Mouse (Mus musculus): ENCODE measurements around the gene Ppip5k2. TPM values are rescaled to one million over a fixed set of nuclear protein-coding genes. Genes with fewer than 3 reads are reported as not detected.

Gene Ppip5k2
- polyA plus RNA-seq (2017; shearing (Covaris generic)): 10 to 100 TPM; 45.2 to 46.6 TPM

DNA sequence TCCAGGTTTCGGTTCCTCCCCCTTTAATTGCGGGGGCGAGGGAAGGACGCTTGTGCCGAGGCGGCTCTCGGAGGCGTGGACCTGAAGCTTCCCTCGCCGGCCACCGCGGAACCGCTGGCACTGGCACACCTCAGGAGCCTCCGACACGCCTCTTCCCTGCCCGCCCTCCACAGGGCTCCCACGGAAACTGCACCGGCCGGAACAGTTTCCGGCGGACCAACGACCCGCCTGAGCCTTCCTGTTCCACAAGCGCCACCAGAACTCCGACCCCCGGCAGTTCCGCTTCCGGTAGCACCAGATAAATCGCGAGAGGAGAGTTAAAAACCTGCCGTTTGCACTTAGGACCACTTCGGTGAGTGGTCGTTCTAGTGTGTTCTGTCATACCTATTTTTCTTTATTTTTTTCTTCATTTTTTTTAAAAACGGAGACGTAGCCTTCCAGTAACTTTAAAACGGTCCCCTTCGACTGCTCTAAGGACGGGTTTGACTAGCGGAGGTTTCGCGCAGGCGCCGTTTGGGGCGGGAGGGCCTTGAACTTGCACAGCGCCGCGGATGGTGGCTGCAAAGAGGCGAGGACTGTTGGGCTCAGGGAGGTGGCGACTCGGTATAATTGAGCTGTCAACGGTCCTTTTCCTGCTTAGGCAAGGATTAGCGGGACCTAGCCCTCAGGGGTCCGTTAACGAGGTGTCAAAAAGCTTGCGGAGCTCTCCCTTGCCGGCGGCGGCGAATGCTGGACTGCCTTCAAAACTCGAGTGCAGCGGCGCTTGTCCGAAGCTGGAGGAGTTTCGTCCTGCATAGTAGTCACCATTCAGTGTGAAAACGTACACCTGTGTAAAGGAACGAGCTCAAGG lies at the start of gene Ppip5k2, which contains the start of gene Gin1:
Ppip5k2 (minus strand) TSS at position 508 of the 850 bp plus-strand sequence.
Gin1 (plus strand) TSS at position 269 of the 850 bp plus-strand sequence.

DNA sequence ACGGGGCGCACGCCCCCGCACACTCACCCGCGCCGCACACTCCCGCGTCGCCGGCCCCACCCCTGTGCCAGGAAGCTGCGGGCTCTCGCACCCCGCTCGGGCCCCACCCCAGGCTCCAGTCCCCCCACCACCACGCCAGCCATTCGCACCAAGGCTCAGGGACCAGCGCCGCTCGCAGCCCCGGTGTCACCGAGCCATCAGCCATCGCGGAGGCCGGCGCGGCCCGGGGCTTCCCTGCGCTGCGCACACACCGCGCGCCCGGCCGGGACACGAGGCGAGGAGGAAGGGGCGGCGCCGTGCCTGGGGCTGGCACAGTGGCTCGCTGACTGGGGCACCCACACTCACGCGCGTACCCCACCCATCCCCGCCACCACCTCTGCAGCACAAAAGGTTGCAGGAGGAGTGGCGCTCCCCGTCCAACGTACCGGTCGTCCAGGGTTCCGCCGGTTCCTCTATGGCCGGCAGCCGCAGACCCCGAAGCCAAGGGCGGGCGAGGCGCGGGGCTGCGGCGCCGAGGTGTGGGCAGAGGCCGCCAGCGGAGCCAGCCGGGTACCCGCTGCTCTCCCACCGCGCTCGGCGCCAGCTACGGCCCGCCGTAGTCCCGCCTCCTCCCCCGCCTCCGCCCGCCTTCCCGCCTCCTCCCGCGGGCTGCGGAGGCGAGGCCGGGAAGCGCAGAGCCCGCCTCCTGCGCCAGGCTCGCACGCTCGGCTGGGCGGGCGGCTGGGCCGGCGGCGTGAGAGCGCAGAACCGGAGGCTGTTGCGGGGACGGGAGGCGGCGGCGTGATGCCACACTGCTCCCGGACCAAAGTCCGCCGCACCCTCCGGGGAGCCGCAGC lies 108.6 kb downstream of the Ppip5k2 start, which contains the start of gene D1Ertd622e:
D1Ertd622e (minus strand) TSS at position 669 of the 836 bp plus-strand sequence.

Other genes starting within 250 kb of the Ppip5k2 start
- gene D1Ertd622e, start 108.3 kb downstream of the Ppip5k2 start, polyA plus RNA-seq (2017; shearing (Covaris generic)): 10 to 100 TPM; 28.8 to 47.5 TPM
- gene Gin1, start 239 bp downstream of the Ppip5k2 start, polyA plus RNA-seq (2017; shearing (Covaris generic)): 10 to 100 TPM; 19.6 to 20.4 TPM